Mouse (Mus musculus) kidney, embryonic 16.5 days (tissue): ENCODE measurements around the gene Ttc9. TPM values are rescaled to one million over a fixed set of nuclear protein-coding genes. Genes with fewer than 3 reads are reported as not detected.

Experiments used
- ATAC-seq: fragments of 200-750 bp; cut with Nextera tagmentation; 2 replicates; pipeline ENCODE4 v1.8.0; 2017; ENCODE audit warnings: moderate TSS enrichment; ENCODE audit not compliant: low FRiP score, low TSS enrichment
- H3K27ac ChIP-seq: fragments of 300-500 bp; sonication (generic); 2 replicates; pipeline ENCODE4 v1.5.1; 2014; ENCODE audit warnings: low read length
- H3K27me3 ChIP-seq: fragments of 300-500 bp; sonication (generic); 2 replicates; pipeline ENCODE4 v1.6.1; 2014; ENCODE audit warnings: low read length, control low read depth, mixed read lengths; ENCODE audit not compliant: insufficient read depth
- H3K36me3 ChIP-seq: fragments of 300-500 bp; sonication (generic); 2 replicates; pipeline ENCODE4 v1.6.1; 2014; ENCODE audit warnings: low read length, control low read depth, mixed read lengths; ENCODE audit not compliant: insufficient read depth
- H3K4me1 ChIP-seq: fragments of 300-500 bp; sonication (generic); 2 replicates; pipeline ENCODE4 v1.6.1; 2014; ENCODE audit warnings: low read length, control low read depth, mixed read lengths; ENCODE audit not compliant: insufficient read depth
- H3K4me2 ChIP-seq: fragments of 300-500 bp; sonication (generic); replicated peaks from 2 replicates; pipeline ENCODE4 v1.6.1; 2014; ENCODE audit warnings: low read depth, low read length
- H3K4me3 ChIP-seq: fragments of 300-500 bp; sonication (generic); 2 replicates; pipeline ENCODE4 v1.5.1; 2014; ENCODE audit warnings: mild to moderate bottlenecking, low read length
- H3K9ac ChIP-seq: fragments of 300-500 bp; sonication (generic); replicated peaks from 2 replicates; pipeline ENCODE4 v1.6.1; 2014; ENCODE audit warnings: low read length
- H3K9me3 ChIP-seq: fragments of 300-500 bp; sonication (generic); 2 replicates; pipeline ENCODE4 v1.6.1; 2016; ENCODE audit warnings: low read length, control low read depth
- WGBS: fragments of 180-500 bp; shearing (Covaris S2); extraction: QIAGEN DNeasy Blood & Tissue Kit; methylation state at CpG from one replicate; pipeline ENCODE4 v1.1.7; 2014; 5-methylcytosine and 5-hydroxymethylcytosine counted together
- polyA plus RNA-seq: library from polyadenylated mRNA; unstranded; fragments of >200 nt; fragmentation: Nextera tagmentation; extraction: Ambion mirVana; gene quantifications from 2 replicates; pipeline ENCODE4 v1.2.1, GENCODE M21; 2015

Ttc9 gene
- polyA plus RNA-seq, 1 experiment from 2014 or later: 1.8 TPM

DNA sequence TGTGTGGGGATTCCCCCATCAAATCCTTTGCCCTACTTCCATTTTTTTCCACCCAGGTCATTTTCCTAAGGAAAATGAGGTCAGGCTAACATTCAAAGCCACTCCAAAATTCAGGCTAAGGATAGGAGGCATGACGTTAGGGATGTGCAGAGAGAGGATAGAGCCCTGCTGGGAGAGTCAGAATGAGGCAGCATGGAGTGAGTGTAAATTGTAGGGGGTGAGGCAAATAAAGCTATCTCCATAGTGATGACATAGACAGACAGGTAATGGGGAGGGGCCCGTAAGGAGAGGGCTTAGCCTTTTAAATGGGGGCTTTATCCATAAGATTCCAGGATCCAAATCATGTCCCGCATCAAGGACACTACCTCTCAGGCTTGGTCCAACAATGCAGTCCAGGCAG is 54.9 kb downstream of the Ttc9 start:
- Histone ChIP-seq H3K4me3 (no peak overlapping the region), H3K9me3 (no peaks in the 10 kb centered on the region), H3K9ac (no peak overlapping the region), H3K27ac (no peak overlapping the region), H3K4me2 (no peak overlapping the region), H3K4me1 (no peaks in the 10 kb centered on the region), H3K36me3 (no peaks in the 10 kb centered on the region), H3K27me3 (no peaks in the 10 kb centered on the region)
- WGBS: 51% methylated on average over 3 of the region's 3 CpGs
- no peak for ATAC-seq

DNA sequence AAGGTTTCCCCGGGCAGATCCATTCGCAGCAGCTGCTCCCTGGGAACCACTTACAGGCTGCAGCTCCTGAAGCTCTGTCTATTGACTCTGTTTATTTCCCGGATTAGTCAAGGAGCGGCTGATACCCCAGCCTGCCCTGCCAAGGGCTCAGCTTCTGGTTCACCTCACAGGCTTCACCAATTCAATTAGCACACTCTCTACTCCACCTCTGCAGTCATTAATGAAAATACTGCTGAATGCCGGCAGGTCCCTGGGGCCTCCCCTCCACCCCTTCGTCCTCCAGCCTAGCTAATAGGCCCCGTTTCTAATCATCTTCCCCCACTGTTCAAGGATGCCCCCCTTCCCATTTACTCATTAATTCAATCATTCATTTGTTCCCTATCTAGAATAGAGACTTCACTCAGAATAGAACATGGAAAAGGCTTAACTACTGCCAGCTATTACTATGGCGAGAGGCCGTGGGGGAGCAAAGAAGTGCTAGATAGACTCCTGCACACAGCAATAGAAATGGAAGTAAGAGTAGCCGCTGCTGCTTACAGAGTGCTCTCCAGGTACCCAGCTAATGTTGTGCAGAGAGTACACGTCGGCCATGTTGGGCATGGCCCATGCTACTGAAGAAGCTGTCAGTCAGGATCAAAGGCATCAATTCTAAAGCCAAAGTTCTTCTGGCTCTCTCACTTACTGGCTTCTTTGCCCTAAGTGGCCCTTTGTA is 55.5 kb downstream of the Ttc9 start:
- Histone ChIP-seq H3K4me3 (no peak overlapping the region), H3K27ac (no peak overlapping the region), H3K9me3 (no peaks in the 10 kb centered on the region), H3K36me3 (no peaks in the 10 kb centered on the region), H3K27me3 (no peaks in the 10 kb centered on the region), H3K9ac (no peak overlapping the region), H3K4me2 (no peak overlapping the region), H3K4me1 (no peaks in the 10 kb centered on the region)
- ATAC-seq: no peak
- WGBS: 54% methylated on average over 12 of the region's 12 CpGs

DNA sequence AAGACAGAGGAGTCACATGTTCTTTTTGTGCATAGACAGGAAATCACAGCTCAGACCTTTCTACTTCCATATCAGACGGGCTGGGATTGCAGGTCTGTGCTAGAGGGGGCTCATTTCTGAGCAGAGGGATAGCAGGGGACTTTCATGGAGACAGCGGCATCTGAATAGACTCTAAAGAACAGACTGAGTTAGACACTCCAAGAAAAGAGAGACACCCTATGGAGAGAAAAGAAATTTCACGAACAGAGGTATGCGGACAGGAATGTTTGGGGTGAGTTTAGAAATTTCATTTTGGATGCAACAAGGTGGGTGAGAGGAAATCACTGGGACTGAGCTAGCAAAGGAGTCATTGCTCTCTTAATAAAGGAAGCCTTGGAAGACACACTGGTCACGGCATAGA is 56.8 kb downstream of the Ttc9 start:
- H3K36me3 ChIP-seq: no peaks in the 10 kb centered on the region
- no peak overlapping the region for H3K27ac ChIP-seq
- no peak overlapping the region for H3K4me2 ChIP-seq
- H3K9me3 ChIP-seq: no peaks in the 10 kb centered on the region
- no peaks in the 10 kb centered on the region for H3K27me3 ChIP-seq
- H3K9ac ChIP-seq: no peak overlapping the region
- ATAC-seq: no peak
- WGBS: 86% methylated on average over 5 of the region's 5 CpGs
- no peak overlapping the region for H3K4me3 ChIP-seq
- no peaks in the 10 kb centered on the region for H3K4me1 ChIP-seq

DNA sequence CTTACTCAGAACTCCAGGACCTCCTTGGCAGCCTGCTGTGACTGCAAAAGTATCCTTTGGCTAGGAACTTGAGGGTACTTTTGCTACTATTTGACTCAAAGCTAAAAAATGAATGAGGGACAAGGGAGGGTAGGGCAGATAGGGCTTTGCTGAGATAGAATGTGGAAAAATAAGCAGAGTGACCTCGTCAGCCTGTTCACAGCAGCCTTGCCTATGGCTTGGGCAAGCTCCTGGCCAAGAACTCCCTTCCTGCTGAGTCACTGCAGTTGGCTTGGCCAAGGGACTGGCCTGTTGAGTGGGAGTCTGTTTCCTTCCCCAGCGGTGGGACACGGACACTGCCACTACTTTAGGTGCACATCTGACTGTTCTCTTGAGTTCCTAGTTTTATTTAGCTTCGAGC is 57.5 kb downstream of the Ttc9 start:
- Histone ChIP-seq H3K4me2 (no peak overlapping the region), H3K27ac (no peak overlapping the region), H3K4me3 (no peak overlapping the region), H3K4me1 (no peaks in the 10 kb centered on the region), H3K9ac (no peak overlapping the region), H3K9me3 (no peaks in the 10 kb centered on the region), H3K36me3 (no peaks in the 10 kb centered on the region), H3K27me3 (no peaks in the 10 kb centered on the region)
- no peak for ATAC-seq
- WGBS: 80% methylated on average over 4 of the region's 4 CpGs

DNA sequence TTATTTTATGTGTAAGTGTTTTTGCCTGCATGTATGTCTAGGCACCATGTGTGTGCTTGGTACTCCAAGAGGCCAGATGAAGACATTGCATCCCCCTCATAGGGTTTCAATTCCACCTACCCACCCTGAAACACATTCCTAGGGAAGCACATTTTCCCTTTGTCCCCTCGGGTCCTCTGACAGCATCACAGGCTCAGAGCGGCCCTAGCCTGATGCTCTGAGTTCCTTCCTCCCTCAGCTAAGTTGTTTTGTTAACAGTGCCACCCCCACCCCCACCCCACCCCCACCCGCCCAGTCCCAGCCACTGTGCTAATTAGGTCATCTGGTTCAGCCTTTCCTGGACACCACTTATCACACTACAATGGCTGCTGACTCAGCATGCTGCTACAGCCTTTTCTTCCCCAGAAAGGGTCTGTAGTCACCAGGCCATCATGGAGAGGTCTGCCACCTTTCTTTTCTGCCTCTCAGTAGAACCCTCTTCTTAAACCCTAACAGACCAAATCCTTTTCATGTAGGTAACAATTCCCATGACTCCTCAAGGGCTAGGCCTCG is 58.5 kb downstream of the Ttc9 start:
- H3K27me3 ChIP-seq: no peaks in the 10 kb centered on the region
- H3K9ac ChIP-seq: no peak overlapping the region
- H3K36me3 ChIP-seq: no peaks in the 10 kb centered on the region
- no peak overlapping the region for H3K4me2 ChIP-seq
- no peak overlapping the region for H3K4me3 ChIP-seq
- H3K4me1 ChIP-seq: no peaks in the 10 kb centered on the region
- 36% methylated on average over 4 of the region's 4 CpGs for WGBS
- ATAC-seq: no peak
- no peak overlapping the region for H3K27ac ChIP-seq
- no peaks in the 10 kb centered on the region for H3K9me3 ChIP-seq

DNA sequence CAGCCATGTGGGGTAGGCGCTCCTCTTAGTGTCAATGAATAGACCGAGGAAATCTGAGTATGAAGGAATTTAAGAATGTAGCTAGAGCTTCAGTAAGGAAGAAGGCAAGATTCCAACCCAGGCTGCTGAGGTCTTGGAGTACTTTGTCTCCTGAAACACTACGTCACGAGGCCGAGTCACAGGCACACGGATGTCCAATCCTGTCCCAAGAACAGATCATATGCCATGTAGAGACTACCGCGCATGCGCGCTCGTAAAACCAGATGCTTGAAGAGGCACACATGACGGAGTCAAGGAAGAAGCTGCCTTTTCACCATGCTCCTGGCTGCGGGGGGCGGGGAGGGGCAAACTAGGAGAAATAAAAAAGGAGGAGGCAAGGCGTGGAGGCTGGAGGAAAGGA is 59.1 kb downstream of the Ttc9 start:
- H3K27ac ChIP-seq: no peak overlapping the region
- no peaks in the 10 kb centered on the region for H3K36me3 ChIP-seq
- no peaks in the 10 kb centered on the region for H3K4me1 ChIP-seq
- no peak overlapping the region for H3K4me2 ChIP-seq
- H3K27me3 ChIP-seq: no peaks in the 10 kb centered on the region
- no peak overlapping the region for H3K9ac ChIP-seq
- ATAC-seq: no peak
- H3K9me3 ChIP-seq: no peaks in the 10 kb centered on the region
- no peak overlapping the region for H3K4me3 ChIP-seq
- 90% methylated on average over 15 of the region's 15 CpGs for WGBS

DNA sequence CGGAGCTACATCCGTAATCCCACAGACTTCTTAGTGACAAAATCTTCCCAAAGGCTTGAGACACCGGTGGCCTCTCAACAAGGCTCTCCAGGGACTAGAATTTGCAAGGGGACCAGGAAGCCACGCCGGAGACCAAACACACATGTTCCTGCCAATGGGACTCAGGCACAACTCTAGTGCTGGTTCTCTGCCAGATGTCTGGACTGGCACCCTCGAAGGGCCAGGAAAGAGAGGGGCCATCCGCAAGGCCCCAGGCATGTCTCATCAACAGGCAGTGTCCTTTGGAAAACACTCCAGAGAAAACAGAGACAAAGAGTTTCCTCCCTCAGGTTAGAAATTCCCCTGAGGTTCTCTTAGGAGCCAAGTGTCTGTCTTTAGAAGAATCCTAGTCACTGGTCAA is 59.7 kb downstream of the Ttc9 start:
- WGBS: 76% methylated on average over 7 of the region's 7 CpGs
- H3K27ac ChIP-seq: peak overlapping the region; percentile 45; the same call in 1 of the 2 replicates

DNA sequence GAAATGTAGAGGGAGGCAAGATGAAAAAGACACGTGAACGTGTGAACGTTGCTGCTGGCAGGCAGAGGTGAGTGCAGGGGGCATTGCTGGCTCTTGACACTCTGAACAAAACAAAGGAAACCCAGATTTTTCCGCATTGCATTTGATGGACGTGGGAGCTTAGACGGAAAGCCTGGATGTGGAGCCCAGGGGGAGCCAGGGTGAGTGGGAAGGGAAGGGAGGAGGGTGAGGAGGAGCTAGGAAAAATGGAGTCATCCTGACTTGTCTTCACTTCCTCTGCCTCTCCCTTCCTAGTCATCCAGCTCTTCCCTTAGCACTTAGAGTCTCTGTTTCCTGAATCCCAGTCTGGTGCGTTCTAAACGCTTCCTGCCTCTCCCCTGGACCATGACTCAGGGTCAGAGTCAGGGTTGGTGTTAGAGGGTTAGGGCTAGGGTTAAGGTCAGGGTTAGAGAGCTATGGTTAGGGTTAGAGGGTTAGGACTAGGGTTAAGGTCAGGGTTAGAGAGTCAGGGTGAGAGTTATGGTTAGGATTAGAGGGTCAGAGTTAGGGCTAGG is 60.2 kb downstream of the Ttc9 start:
- Histone ChIP-seq H3K36me3 (no peaks in the 10 kb centered on the region), H3K4me2 (no peak overlapping the region), H3K9ac (no peak overlapping the region), H3K4me3 (no peak overlapping the region), H3K4me1 (no peaks in the 10 kb centered on the region), H3K27me3 (no peaks in the 10 kb centered on the region), H3K27ac (peak overlapping the region; percentile 45; the same call in 1 of the 2 replicates), H3K9me3 (no peaks in the 10 kb centered on the region)
- ATAC-seq: no peak
- WGBS: 18% methylated on average over 8 of the region's 8 CpGs

More for the DNA sequence above, 59.7 kb downstream of the Ttc9 start:
- H3K9ac ChIP-seq: no peak overlapping the region
- H3K4me1 ChIP-seq: no peaks in the 10 kb centered on the region
- no peak overlapping the region for H3K4me2 ChIP-seq
- H3K4me3 ChIP-seq: no peak overlapping the region
- H3K9me3 ChIP-seq: no peaks in the 10 kb centered on the region
- ATAC-seq: no peak
- H3K36me3 ChIP-seq: no peaks in the 10 kb centered on the region
- H3K27me3 ChIP-seq: no peaks in the 10 kb centered on the region

DNA sequence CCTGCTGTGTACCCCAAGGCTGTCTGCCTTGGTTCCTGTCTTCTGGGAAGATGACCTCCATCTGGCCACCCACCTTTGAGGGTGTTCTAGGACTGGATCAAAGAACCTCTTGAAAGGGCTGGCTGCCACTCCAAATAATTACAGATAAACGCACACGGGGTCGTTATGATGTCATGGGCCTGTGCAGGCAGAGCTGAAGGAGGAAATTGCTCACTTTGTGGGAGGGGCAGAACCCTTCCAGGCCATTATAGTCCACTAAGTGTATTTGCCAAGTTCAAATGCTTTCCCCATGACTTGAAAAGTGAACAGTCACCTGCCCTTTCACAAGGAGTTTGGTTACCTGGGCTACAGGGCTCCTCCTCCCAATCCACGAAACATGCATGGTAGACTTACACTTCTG is 67.0 kb downstream of the Ttc9 start:
- Histone ChIP-seq H3K4me1 (no peaks in the 10 kb centered on the region), H3K36me3 (no peaks in the 10 kb centered on the region), H3K4me2 (no peak overlapping the region), H3K4me3 (no peak overlapping the region), H3K27me3 (no peaks in the 10 kb centered on the region), H3K27ac (no peak overlapping the region), H3K9me3 (no peaks in the 10 kb centered on the region), H3K9ac (no peak overlapping the region)
- no peak for ATAC-seq
- 42% methylated on average over 4 of the region's 4 CpGs for WGBS

DNA sequence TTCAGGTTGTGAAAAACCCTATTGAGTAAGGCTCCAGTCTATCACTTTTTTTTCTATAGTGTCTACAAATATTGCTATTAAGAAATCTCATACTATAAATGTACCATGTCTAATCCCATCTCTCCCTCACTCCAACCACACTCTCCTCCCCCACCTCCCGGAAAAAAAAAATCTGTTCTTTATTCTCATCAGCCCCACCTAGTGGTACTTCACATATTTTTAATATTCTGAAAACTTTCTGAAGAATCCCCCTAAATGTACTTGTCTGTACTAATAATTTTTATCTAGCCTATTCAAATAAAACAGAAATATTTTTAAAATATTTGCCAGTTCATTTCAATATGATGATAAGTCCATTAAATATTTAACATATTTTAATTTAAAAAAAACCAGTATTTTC is 71.9 kb downstream of the Ttc9 start:
- Histone ChIP-seq H3K4me3 (no peak overlapping the region), H3K9me3 (peaks cover 7% of the 10 kb centered on the region; the same call in 1 of the 2 replicates), H3K4me1 (no peaks in the 10 kb centered on the region), H3K4me2 (no peak overlapping the region), H3K27me3 (no peaks in the 10 kb centered on the region), H3K36me3 (no peaks in the 10 kb centered on the region), H3K27ac (no peak overlapping the region), H3K9ac (no peak overlapping the region)
- 11% methylated on average over 1 of the region's 1 CpGs for WGBS
- ATAC-seq: no peak
